Mouse (Mus musculus) hindlimb bud, embryonic 11.5 days (tissue): ENCODE results near the gene Slc22a3.
A peak's percentile ranks its signal among the peaks of the same experiment; 100 is the strongest.

Experiments used
- DNase-seq: peaks from one replicate; pipeline ENCODE4 v3.0.0-alpha.2; 2012; ENCODE audit warnings: low read depth, low spot score; ENCODE audit errors: extremely low spot score

The Slc22a3 gene

GRCm38 (mm10) chr17:12507654-12508204 is at the start of gene Slc22a3:
Slc22a3 (minus strand) TSS chr17:12507704.
- DNase-seq: no peak

GRCm38 (mm10) chr17:12534353-12535145 is 27.0 kb upstream of the Slc22a3 start:
- DNase-seq: peak; percentile 41

- DNase-seq: peak; percentile 26
Observed at GRCm38 (mm10) chr17:12532115-12532514, 24.6 kb upstream of the Slc22a3 start.

GRCm38 (mm10) chr17:12530081-12530480 is 22.6 kb upstream of the Slc22a3 start:
- DNase-seq: no peak

- DNase-seq: no peak
Observed at GRCm38 (mm10) chr17:12529384-12529985, 22.0 kb upstream of the Slc22a3 start.

- no peak for DNase-seq
Observed at GRCm38 (mm10) chr17:12519089-12519488, 11.6 kb upstream of the Slc22a3 start.

GRCm38 (mm10) chr17:12518194-12518593 is 10.7 kb upstream of the Slc22a3 start:
- DNase-seq: no peak

GRCm38 (mm10) chr17:12513997-12514396 is 6.5 kb upstream of the Slc22a3 start:
- no peak for DNase-seq

- DNase-seq: no peak
Observed at GRCm38 (mm10) chr17:12513107-12513923, 5.8 kb upstream of the Slc22a3 start.

GRCm38 (mm10) chr17:12511193-12511592 is 3.7 kb upstream of the Slc22a3 start:
- DNase-seq: no peak

GRCm38 (mm10) chr17:12508376-12508775 is 872 bp upstream of the Slc22a3 start:
- DNase-seq: no peak

- DNase-seq: no peak
Observed at GRCm38 (mm10) chr17:12506903-12507563, 471 bp downstream of the Slc22a3 start.

GRCm38 (mm10) chr17:12505708-12506107 is 1.8 kb downstream of the Slc22a3 start:
- DNase-seq: no peak

- DNase-seq: no peak
Observed at GRCm38 (mm10) chr17:12499426-12499825, 8.1 kb downstream of the Slc22a3 start.

GRCm38 (mm10) chr17:12495558-12495957 is 11.9 kb downstream of the Slc22a3 start:
- no peak for DNase-seq

GRCm38 (mm10) chr17:12491591-12491990 is 15.9 kb downstream of the Slc22a3 start:
- no peak for DNase-seq

GRCm38 (mm10) chr17:12489888-12490287 is 17.6 kb downstream of the Slc22a3 start:
- no peak for DNase-seq

- no peak for DNase-seq
Observed at GRCm38 (mm10) chr17:12485657-12486056, 21.8 kb downstream of the Slc22a3 start.

GRCm38 (mm10) chr17:12479416-12479815 is 28.1 kb downstream of the Slc22a3 start:
- no peak for DNase-seq

GRCm38 (mm10) chr17:12474509-12475083 is 32.9 kb downstream of the Slc22a3 start:
- DNase-seq: no peak
